Mouse (Mus musculus) adrenal gland, postnatal 10 days (tissue): ENCODE measurements around the gene Trp53i11. TPM values are rescaled to one million over a fixed set of nuclear protein-coding genes. Genes with fewer than 3 reads are reported as not detected.

ENCODE experiments used
- DNase-seq: peaks from one replicate; pipeline ENCODE4 v3.0.0; 2021; ENCODE audit warnings: mixed read lengths
- total RNA-seq, 2 experiments: library from RNA; stranded (reverse); gene quantifications; 2 replicates each; pipeline ENCODE4 v1.2.3; 2021

Trp53i11 gene
- total RNA-seq, 2 experiments from 2014 or later = 87.9 to 89.8 TPM

DNA sequence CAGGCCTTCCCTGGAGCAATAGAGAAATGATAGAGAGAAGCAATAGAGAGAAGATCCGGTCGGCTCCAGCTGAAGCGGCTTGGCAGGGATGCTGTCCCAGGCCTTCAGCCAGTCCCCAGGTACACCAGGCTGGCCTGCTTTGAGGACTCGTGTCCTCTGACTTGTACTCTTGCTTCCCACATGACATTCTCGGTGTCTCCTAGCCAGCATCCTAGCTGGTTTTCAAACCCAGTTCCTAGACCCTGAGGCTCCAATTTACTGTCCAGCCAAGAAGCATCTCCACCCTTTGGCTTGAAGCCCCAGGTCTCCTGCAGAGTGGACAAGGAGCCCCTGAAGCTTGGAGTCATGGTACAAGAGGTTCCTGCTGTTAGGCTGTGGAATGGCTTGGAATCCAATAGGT is 54.8 kb downstream of the Trp53i11 start:
- no peak for DNase-seq

DNA sequence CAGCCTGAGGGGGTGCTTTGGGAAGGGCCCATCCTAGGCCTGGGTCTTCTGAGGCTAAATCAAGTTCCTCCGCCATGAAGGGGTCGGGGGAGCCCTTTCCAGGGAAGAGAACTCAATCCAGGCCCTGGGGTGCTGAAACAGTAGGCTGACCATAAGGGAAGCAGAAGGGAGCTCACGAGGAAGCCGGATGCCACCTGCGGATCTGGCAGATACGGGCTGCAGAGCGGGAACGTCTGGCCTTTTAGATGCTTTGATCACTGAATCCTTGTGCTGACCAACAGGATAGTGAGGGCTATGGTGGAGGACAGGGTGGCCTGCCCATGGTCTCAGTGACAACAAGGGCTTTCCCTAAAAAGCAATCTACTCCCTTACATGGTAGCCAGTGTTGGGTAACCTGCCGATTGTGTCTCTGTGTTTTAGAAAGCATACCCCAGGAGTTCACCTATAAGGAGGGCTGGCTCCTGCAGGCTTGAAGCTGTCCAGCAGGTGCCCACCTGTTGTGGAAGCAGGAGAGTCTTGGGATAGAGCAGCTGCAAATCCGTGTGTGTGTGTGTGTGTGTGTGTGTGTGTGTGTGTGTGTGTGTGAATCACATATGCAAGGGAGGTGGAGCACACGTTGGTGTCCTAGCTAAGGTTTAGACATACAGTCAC is 56.2 kb downstream of the Trp53i11 start:
- DNase-seq = no peak

DNA sequence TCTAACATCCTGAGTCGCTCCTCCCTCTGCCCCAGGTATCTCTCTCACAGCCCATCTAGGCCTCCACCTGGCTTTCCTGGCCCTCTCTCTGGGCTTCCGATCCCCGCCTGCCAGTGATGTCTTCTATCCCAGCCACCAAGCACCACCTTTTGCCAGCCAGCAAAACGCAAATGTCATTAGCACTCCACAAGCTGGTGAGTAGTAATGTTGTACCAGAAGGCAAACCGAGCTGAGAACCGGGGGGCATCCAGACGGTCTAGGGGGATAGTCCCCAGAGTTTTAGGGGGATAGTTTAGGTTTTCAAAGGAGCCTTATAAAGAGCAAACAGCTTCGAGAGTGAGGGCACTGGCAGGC is 56.7 kb downstream of the Trp53i11 start:
- DNase-seq = no peak

DNA sequence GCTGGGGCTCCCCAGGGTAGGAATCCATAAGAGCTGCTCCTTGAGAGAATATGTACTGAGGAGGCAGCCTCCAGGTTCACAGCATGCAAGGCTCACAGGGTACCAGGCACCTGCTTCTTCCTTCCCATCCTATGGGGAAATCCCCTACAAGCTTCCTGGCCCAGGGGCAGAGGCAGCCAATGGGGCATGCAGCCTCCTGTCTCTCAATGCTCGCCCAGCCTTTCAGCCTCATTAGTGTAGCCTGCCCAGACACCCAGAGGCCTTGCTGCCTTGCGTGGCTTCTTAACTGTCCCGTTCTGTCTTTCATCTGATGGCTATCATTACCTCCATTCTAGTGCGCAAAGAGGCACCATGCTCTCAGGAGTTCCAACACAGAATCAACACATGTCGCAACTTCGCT is 61.7 kb downstream of the Trp53i11 start:
- DNase-seq = no peak

DNA sequence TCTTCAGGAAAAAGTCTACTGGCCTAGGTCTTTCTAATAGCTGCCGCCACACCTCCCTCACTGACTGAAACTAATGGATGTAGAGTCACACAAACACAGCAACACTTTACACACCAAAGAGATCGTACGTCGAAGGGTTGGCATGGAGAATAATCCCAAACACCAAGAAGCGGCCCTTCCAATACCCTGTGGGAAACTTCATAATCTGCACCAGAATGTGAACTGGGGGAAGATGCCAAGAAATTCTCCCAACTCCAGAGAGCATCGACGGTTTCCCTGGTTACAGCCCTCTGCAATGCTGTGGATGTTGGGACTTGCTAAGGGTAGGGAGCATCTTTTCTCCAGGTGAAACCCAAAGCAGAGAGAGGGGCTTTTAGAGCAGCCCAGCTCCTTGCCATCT is 63.3 kb downstream of the Trp53i11 start:
- DNase-seq = no peak

Other genes starting within 250 kb of the Trp53i11 start
- 10 to 100 TPM; 35.7 to 37.1 TPM for gene Prdm11, start 141.4 kb upstream of the Trp53i11 start, total RNA-seq
- 100 to 1,000 TPM in 1 of 2 experiments, 10 to 100 TPM in 1; 84.9 to 114 TPM for gene Tspan18, start 147.0 kb downstream of the Trp53i11 start, total RNA-seq